Mouse (Mus musculus) retina, adult 2 months (tissue): ENCODE measurements around the gene Farsb.

Experiments
- DNase-seq: peaks from one replicate; pipeline ENCODE4 v3.0.0-alpha.2; 2012; ENCODE audit warnings: low read depth, low spot score

The Farsb gene

GRCm38 (mm10) chr1:78420271-78420670, 68.4 kb downstream of the Farsb start:
- DNase-seq = no peak

DNA sequence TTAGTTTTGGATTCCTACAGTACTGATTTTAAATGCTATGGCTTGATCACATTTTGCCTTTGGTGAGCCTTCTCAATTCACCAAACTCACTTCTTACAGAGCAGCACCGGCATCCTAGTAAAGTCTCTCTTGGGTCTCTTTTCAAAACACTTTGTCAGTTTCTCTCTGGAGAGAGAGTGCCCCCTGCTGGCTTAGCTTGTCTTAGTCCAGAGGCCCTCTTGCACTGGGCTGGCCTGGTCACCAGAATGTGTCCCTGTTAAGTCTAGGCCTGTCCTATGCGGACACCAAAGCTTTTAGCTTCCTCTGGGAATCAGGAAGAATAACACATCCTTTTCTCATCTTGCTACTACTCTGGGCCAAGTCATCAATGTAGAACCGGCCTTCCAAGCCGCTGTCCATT, 69.1 kb downstream of the Farsb start:
- DNase-seq = peak; percentile 37

GRCm38 (mm10) chr1:78417154-78417911, 71.4 kb downstream of the Farsb start:
- DNase-seq = no peak

- no peak for DNase-seq
Measured at GRCm38 (mm10) chr1:78414421-78414820, 74.3 kb downstream of the Farsb start.

DNA sequence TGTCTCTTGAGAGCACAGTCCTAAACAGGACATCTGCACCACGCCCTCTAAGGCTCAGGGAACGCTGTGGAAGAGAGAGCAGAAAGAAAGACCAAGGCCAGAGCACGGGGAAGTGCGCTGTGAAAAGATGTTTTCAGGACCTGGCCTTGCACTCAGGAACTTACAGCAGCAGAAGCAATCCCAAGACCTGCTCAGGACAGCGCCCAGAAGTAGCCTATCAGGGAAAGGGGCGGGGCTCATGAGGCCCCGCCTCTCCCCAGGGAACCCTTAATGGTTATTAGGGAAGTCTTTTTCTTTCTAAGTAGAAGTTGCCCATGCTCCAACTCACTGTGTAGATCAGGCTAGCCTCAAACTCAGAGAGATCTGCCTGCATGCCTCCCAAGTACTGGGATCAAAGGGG, 76.0 kb downstream of the Farsb start:
- DNase-seq = no peak

DNA sequence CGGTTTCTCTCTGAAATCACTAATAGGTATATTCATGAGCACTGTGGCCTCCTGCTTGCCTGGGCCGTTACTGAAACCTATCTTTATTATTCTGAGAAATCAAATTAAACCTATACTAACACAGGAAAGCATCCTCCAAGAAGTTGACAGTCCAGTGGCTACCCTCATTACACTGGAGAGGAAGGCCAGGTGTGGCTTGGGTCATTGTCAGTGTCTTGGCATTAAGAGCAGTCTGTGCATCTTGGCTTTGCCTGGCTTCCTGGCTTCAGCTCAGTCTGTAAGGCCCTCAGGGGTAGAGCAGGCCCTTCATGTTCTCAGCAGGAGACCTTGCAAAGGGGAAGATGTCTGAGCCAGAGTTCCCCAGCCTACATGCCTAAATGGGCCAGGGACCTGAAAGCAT, 79.3 kb downstream of the Farsb start:
- DNase-seq = no peak

DNA sequence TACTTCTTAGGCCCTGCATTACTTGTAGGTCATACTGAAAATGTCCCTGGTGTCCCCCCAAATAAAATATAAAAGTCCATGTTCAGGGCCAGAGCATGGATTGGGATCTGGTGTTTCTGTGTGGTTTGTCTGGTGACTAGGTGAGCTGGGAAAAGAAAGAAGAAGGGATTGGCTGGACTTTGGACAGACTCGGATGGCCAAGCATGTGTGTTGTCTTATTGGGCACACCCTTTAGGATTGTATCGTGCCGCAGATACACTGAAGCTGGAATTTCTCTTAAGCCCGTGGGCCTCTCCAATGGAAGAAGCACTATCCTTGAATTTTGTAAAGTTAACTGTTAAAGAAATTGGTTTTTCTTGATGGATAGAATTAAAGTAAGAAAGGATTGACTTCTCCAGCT, 87.3 kb downstream of the Farsb start:
- DNase-seq = no peak

DNA sequence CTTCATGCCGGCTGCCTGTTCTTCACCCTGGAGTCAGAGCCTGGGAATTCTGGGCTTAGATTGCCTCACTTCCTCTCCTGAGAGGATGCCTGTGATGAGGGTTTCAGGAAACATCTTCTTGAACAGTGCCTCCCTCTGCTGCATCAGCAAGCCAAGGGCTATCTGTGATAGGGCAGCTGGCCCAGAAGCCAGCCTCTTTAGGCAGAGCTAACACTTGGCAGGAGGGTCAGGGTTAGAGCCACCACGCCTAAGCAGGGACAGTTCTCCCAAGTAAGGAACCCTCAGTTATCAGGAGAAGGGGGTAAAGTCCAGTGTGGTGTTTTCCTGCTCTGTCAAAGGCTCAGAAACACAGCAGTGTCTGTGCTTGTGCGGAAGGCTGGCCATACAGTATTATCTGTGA, 88.9 kb downstream of the Farsb start:
- no peak for DNase-seq

DNA sequence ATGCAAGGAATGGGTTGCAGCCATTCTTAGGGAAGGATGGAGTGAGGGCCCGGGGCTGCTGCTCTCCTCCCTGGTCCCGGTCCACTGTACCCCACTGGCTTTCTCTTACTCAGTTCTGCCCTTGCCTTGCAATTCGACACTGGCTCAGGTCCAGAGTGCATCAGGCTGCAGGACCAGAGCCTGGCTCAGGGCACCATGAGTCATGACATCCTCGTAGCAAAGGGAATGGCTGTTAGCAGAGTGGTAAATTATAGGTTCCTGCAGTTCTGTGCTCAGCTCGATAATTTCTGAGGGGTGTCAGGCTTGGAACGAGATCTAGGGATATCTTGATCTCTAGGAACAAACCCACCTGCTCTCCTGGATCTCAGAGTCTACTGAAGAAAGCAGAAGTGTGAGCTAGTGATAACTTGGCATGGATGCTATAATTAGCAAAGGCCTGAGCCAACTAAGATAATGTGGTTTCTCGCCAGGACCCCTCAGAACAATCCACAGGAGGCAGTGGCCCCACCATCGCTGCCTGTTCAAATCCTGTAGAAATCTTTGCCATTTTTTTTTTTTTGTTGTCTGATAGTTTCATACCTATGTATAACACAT, 92.3 kb downstream of the Farsb start:
- no peak for DNase-seq

GRCm38 (mm10) chr1:78395737-78396136, 93.0 kb downstream of the Farsb start:
- DNase-seq = no peak

DNA sequence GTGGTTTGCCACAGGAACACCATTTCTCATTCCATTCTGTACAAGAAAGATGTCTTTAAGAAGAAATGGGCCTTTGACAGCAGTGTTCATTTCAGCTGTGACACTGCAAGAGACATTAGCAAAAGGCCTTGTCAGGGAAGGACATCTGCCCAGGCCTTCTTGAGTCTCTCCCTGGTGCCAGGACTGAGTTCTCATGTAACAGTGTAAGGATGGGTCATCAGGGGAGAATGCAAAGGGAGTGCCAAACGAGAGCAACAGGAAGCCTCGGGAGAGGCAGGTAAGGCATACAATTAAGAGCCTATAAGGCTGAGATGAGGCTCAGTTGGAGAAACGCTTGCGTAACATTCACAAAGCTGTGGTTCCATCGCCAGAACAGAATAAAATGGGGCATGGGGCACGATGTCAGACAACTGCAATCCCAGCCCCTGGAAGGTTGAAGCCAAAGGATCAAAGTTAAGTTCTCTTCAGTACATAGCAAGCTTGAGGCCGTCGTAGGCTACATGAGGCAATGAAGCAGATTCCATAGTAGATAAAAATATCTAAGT, 93.4 kb downstream of the Farsb start:
- no peak for DNase-seq

- no peak for DNase-seq
Measured at GRCm38 (mm10) chr1:78388848-78389247, 99.8 kb downstream of the Farsb start.

DNA sequence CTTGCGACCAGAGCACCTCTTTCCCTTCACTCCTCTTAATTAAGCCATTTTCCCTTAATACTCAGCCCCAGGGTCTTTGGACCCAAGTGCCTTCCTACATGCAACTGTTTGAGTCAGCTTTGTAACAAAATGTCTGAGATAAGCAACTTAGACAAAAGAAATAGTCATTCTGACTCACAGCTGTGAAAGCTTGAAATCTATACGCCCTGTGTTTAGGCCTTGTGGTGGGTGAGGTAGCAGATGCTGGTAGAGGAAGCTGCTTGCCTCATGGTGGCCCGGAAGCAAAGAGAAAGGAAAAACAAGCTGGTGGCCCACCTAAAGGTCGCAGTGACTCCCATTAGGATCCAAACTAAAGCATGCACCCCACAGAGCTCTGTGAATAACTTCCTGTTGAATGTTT, 100.8 kb downstream of the Farsb start:
- no peak for DNase-seq

GRCm38 (mm10) chr1:78380950-78381349, 107.7 kb downstream of the Farsb start:
- no peak for DNase-seq

DNA sequence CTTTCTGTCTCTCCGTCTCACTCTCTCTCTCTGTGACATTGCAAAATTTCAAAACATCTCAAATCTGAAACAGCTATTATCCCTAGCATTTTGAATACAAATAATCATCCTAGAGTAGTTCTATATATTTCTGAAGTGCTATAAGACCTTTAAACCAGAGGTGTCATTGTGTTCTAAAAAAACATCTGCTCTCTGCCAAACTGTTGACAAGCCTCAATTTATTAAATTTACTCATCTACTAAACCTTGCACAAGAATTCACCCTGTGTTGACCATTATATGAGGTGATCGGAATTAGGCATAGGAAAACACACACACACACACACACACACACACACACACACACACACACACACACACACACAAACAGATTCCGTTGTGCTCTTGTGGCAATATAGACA, 113.6 kb downstream of the Farsb start:
- no peak for DNase-seq

GRCm38 (mm10) chr1:78373836-78374235, 114.9 kb downstream of the Farsb start:
- DNase-seq = no peak

DNA sequence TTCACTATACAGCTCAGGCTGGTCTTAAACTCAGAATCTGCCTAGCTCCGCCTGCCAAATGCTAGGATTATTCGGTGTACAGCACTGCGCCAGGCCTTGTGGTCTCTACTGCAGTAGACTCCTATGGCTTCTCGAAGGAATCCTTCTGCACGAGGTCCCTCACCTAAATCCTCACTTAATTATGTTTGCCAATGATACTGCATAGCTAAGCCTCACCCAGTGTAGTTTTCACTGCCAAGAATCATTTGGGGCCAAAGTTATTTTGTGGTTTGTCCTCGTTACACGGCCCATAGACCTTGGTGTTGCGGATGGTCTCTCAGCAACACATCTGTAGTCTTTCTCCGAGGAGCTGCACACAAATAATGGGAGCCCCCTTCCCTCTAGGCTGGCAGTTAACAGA, 116.4 kb downstream of the Farsb start:
- DNase-seq = no peak

GRCm38 (mm10) chr1:78371569-78372236, 117.0 kb downstream of the Farsb start:
- DNase-seq = no peak

GRCm38 (mm10) chr1:78370121-78370520, 118.6 kb downstream of the Farsb start:
- DNase-seq = no peak
